Mouse (Mus musculus): ENCODE results near the gene Spef2.

DNA sequence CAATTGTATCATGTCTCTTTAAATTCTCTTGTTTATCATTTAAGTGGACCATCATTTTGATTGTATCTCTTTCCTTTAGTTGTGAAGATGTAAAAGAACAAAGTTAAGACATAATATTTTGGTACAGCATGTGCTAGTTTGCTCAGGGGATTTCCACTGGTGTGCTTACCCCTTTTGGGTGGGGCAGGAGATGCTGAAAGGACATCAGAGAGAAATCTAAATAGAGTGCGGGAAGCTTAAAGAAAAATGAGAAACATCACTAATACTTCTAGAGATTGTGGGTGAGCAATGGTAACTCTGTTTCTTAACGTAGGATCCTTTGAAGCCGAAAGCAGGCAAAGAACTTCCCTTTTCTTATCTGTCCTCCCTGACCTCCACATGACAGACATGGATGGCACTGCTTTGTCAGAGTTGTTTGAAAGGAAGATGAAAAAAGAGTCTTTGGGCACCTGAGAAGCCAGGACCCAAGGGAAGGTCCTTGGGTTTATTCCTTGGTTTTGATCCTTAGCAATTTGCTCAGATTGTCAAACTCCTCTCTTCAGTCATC is 215.2 kb downstream of the Spef2 start:
- TF ChIP-seq CTCF (IDR thresholded peaks at IDR 0.05; ENCODE audit: low read depth) (no peak), EP300 (IDR thresholded peaks at IDR 0.05; ENCODE audit: low read depth) (no peak)
